Mouse (Mus musculus) embryo, embryonic 10 days (tissue): ENCODE results near the gene Relch.

Experiments used
- DNase-seq: peaks from one replicate; pipeline ENCODE4 v3.0.0-alpha.2; 2015; ENCODE audit warnings: low spot score

Gene Relch

DNA sequence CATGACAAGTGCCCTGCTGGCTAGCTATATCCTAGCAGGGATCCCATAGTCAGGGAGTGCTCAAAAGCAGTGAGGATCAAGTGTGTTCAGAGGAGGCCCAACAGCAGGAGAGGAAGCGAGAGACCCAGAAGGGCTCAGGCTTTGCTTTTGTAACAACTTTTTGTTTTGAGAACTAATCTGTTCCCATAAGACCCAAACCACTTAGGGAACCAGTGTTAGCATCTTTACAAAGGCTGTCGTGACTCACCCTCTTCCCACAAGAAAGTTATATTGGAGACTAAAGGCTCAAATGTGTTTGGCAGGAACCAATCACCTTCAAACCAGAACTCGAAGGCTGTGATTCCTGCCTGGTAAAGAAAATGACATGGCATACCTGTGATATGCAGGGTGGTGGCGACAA is 132.0 kb downstream of the Relch start:
- DNase-seq = no peak

DNA sequence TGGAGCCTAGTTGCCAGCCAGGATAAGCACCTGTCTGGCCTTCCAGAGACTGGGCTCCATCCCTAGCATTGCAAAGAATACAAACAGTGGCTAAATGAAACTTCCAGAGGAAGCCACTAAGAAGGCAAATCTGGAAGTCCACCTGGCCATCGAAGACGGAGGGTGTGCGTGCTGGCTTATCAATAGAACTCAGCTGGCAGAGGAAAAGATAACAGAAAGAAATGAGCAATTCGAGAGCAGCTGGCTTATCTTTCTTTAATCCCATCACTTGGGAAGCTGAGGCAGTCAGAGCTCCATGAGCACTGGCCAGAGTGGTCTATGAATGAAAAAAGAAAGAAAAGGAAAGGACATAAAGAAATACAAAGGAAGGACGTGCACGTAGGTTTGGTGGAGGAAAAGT is 136.9 kb downstream of the Relch start:
- no peak for DNase-seq

DNA sequence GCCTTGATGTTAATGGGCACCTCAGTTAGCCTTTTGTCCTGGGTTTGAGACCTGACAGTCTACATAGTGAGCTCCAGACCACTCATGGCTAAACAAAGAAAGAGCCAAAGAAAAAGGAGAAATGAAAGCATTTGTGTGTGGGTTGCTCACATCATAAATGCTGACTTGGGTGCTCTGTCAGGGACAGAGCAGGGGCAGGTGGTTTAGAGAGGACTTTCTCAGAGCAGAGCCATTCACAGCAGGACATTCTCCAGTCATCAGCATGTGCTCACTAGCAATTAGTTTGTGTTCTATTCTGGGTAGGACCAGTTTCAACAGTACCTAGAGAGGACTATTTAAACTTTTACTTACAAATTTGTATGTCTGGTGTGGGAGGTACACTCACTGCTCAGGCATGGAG is 137.6 kb downstream of the Relch start:
- no peak for DNase-seq

DNA sequence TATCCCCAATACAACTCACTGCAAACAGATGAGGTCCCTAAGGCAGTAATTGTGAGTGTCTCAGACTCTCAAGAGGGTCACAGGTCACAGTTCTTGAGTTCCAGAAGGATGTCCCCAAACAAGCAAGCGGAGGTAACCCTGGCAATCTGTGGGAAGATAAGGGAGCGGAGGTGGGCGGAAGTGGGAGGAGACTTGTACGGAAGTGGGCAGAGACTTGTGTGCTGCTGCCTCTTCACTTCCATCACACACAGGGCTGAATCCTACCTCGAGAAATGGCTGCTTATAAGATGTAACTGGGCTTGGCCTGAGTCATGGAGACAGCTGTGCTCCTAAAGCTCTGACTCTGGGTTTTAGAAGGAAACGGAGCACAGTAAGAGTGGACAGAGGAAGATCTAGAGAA is 139.3 kb downstream of the Relch start:
- no peak for DNase-seq

DNA sequence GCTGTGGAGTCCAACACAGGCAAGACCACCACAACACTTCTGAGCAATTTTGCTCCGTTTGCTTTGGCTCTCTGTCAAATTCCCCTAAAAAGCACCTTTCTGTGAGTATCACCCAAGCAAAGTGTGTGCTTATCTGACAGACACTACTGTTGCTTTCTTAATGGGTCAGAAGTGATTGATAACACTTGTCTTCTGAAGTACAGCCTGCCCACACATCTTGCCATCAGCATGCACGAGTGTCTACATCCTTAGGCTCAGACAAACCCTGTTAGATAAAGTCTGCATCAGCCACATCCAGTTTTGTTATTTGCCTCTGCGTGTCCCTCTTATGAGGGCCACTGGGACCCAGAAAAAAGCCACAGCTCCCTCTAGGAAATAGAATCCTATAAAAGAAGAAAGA is 140.6 kb downstream of the Relch start:
- DNase-seq = no peak
